In the genomic region with DNA sequence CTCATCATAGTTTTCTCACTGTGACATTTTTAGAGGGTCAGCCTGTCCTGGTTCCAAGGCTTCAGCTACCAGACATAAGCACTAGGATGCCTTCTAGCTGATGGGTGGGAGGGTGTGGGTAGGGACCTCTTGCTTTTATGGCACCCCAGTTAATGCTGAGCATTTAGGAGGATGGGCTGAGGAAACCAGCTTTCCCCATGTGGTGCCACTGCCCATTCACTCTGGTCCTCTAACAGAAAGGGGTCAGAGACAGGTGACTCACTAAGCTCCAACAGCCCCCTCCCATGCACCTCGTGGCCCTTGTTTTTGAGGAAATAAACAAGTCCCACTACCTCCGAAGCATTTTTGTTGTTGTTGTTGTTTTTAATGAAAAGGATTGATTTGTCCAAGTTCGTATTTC, we compare ENCODE assay signal across 10 mouse cellular contexts. TPM values are rescaled to one million over a fixed set of nuclear protein-coding genes. Genes with fewer than 3 reads are reported as not detected.
DNase-seq lines count a peak whose midpoint lies in the region; ATAC-seq lines count a peak whose summit lies in the region.
"Had no signal": no experiment of that assay in that cellular context is flagged by ENCODE, and none has a peak within 500 bp of the region (broad histone marks: within the 10 kb centered on the region; RNA-seq: fewer than 3 reads in every experiment).

No protein-coding gene starts in this region.

- no peaks in the 10 kb centered on the region for H3K9me3 ChIP-seq in embryonic facial prominence, embryonic 10.5 days
- H3K9me3 ChIP-seq in forebrain, embryonic 14.5 days (replicated peaks; ENCODE audit: control insufficient read depth, low read length) = no peaks in the 10 kb centered on the region
- no peaks in the 10 kb centered on the region for H3K9me3 ChIP-seq in limb, embryonic 10.5 days (replicated peaks)
- no peaks in the 10 kb centered on the region for H3K9me3 ChIP-seq in neural tube, embryonic 11.5 days (ENCODE audit: control insufficient read depth, low read length)
- no peaks in the 10 kb centered on the region for H3K9me3 ChIP-seq in intestine, embryonic 16.5 days (ENCODE audit: control insufficient read depth, low read length)

- no peak overlapping the region for H3K4me2 ChIP-seq in forebrain, embryonic 14.5 days (ENCODE audit: low read length)
- peak overlapping the region; percentile 81 for H3K4me2 ChIP-seq in neural tube, embryonic 11.5 days (ENCODE audit: low read depth)
- H3K4me2 ChIP-seq in intestine, embryonic 16.5 days (ENCODE audit: low read depth, low read length) = no peak overlapping the region
- H3K4me2 ChIP-seq: lung, embryonic 14.5 days had no signal

- 15% methylated on average over 3 of the region's 3 CpGs for WGBS in embryonic facial prominence, embryonic 10.5 days
- 7% methylated on average over 3 of the region's 3 CpGs for WGBS in forebrain, embryonic 14.5 days
- 16% methylated on average over 3 of the region's 3 CpGs for WGBS in limb, embryonic 10.5 days
- 1% methylated on average over 3 of the region's 3 CpGs for WGBS in neural tube, embryonic 11.5 days
- WGBS in intestine, embryonic 16.5 days = 49% methylated on average over 3 of the region's 3 CpGs

- peak overlapping the region; percentile 61 for H3K4me3 ChIP-seq in embryonic facial prominence, embryonic 10.5 days
- H3K4me3 ChIP-seq in forebrain, embryonic 14.5 days (ENCODE audit: low read depth, low read length) = peak overlapping the region; percentile 34; the same call in 1 of the 2 replicates
- H3K4me3 ChIP-seq in limb, embryonic 10.5 days = 0 out of 2 replicates have a peak overlapping the region, but pooled peaks have one; percentile 49
- peak overlapping the region; percentile 90 for H3K4me3 ChIP-seq in neural tube, embryonic 11.5 days (ENCODE audit: low read depth, low read length)
- no peak overlapping the region for H3K4me3 ChIP-seq in intestine, embryonic 16.5 days (ENCODE audit: low read length)

- no peak overlapping the region for H3K9ac ChIP-seq in forebrain, embryonic 14.5 days (ENCODE audit: low read length)
- peak overlapping the region; percentile 99 for H3K9ac ChIP-seq in neural tube, embryonic 11.5 days (ENCODE audit: low read length)
- no peak overlapping the region for H3K9ac ChIP-seq in intestine, embryonic 16.5 days (ENCODE audit: low read depth, low read length)
- H3K9ac ChIP-seq: lung, embryonic 14.5 days had no signal

- ATAC-seq in forebrain, embryonic 14.5 days = no peak
- no peak for ATAC-seq in neural tube, embryonic 11.5 days (ENCODE audit: insufficient read depth, low FRiP score, low TSS enrichment)
- ATAC-seq in intestine, embryonic 16.5 days = no peak
- ATAC-seq: intestine, postnatal 0 days had no signal

- peaks cover 36% of the 10 kb centered on the region for H3K4me1 ChIP-seq in embryonic facial prominence, embryonic 10.5 days
- H3K4me1 ChIP-seq in forebrain, embryonic 14.5 days (ENCODE audit: control insufficient read depth, insufficient read depth, low read length) = peaks cover 2% of the 10 kb centered on the region; the same call in 1 of the 2 replicates
- peaks cover 18% of the 10 kb centered on the region for H3K4me1 ChIP-seq in limb, embryonic 10.5 days
- peaks cover 49% of the 10 kb centered on the region for H3K4me1 ChIP-seq in neural tube, embryonic 11.5 days (ENCODE audit: control insufficient read depth, insufficient read depth, low read length)
- H3K4me1 ChIP-seq in intestine, embryonic 16.5 days (ENCODE audit: control insufficient read depth, insufficient read depth, low read length) = peaks cover 6% of the 10 kb centered on the region

- H3K27ac ChIP-seq in embryonic facial prominence, embryonic 10.5 days (replicated peaks) = peak overlapping the region; percentile 83
- H3K27ac ChIP-seq in forebrain, embryonic 14.5 days (ENCODE audit: low read depth, low read length) = no peak overlapping the region
- H3K27ac ChIP-seq in limb, embryonic 10.5 days = no peak overlapping the region
- peak overlapping the region; percentile 99 for H3K27ac ChIP-seq in neural tube, embryonic 11.5 days (ENCODE audit: low read depth, low read length)
- H3K27ac ChIP-seq in intestine, embryonic 16.5 days (ENCODE audit: low read length) = no peak overlapping the region

- peaks cover 58% of the 10 kb centered on the region for H3K36me3 ChIP-seq in embryonic facial prominence, embryonic 10.5 days (replicated peaks)
- peaks cover 24% of the 10 kb centered on the region for H3K36me3 ChIP-seq in forebrain, embryonic 14.5 days (ENCODE audit: control insufficient read depth, insufficient read depth, low read length)
- peaks cover 52% of the 10 kb centered on the region for H3K36me3 ChIP-seq in limb, embryonic 10.5 days
- no peaks in the 10 kb centered on the region for H3K36me3 ChIP-seq in neural tube, embryonic 11.5 days (ENCODE audit: control insufficient read depth, insufficient read depth, low read length)
- peaks cover 6% of the 10 kb centered on the region; the same call in 1 of the 2 replicates for H3K36me3 ChIP-seq in intestine, embryonic 16.5 days (ENCODE audit: control insufficient read depth, insufficient read depth, low read length)

- H3K27me3 ChIP-seq in embryonic facial prominence, embryonic 10.5 days (replicated peaks; ENCODE audit: low read depth, poor library complexity, severe bottlenecking) = peaks cover 81% of the 10 kb centered on the region
- H3K27me3 ChIP-seq in forebrain, embryonic 14.5 days (replicated peaks; ENCODE audit: control insufficient read depth, insufficient read depth, low read length) = peaks cover 44% of the 10 kb centered on the region
- H3K27me3 ChIP-seq in limb, embryonic 10.5 days (ENCODE audit: low read depth, poor library complexity, severe bottlenecking) = peaks cover 76% of the 10 kb centered on the region
- peaks cover 16% of the 10 kb centered on the region for H3K27me3 ChIP-seq in neural tube, embryonic 11.5 days (ENCODE audit: control insufficient read depth, insufficient read depth, low read length)
- H3K27me3 ChIP-seq in intestine, embryonic 16.5 days (replicated peaks; ENCODE audit: control insufficient read depth, insufficient read depth, low read length) = peaks cover 40% of the 10 kb centered on the region

- DNase-seq in embryonic facial prominence, embryonic 10.5 days (ENCODE audit: low spot score) = no peak
- DNase-seq in forebrain, embryonic 14.5 days (ENCODE audit: low spot score) = no peak
- no peak for DNase-seq in limb, embryonic 10.5 days (ENCODE audit: low spot score)
- no peak for DNase-seq in neural tube, embryonic 11.5 days (ENCODE audit: low spot score)
- DNase-seq in layer of hippocampus, postnatal 25 days (ENCODE audit: extremely low spot score in 1 of 2, low spot score in 1 of 2) = no peak
- no peak for DNase-seq in urinary bladder, postnatal 14 days (ENCODE audit: low spot score)
- DNase-seq: heart, postnatal 14 days had no signal

RNA-seq across cellular contexts. Expression of a gene that starts 24.3 kb away (rescaled TPM):
- 12.3 and 19.2 TPM in 2 replicates for polyA plus RNA-seq in embryonic facial prominence, embryonic 10.5 days (2016; fragmentation: Nextera tagmentation; extraction: Ambion mirVana)
- 3.1 and 3.9 TPM in 2 replicates for polyA plus RNA-seq in forebrain, embryonic 14.5 days (2014; fragmentation: Nextera tagmentation; extraction: Ambion mirVana)
- 8.9 and 11.4 TPM in 2 replicates for polyA plus RNA-seq in limb, embryonic 10.5 days (2016; fragmentation: Nextera tagmentation; extraction: Ambion mirVana)
- polyA plus RNA-seq in neural tube, embryonic 11.5 days (2014; fragmentation: Nextera tagmentation; extraction: Ambion mirVana) = 17.5 and 20.2 TPM in 2 replicates
- total RNA-seq in layer of hippocampus, postnatal 25 days (2021) = 1 to 10 TPM; 6.7 to 9.6 TPM
- polyA plus RNA-seq in intestine, embryonic 16.5 days (2015; fragmentation: Nextera tagmentation; extraction: Ambion mirVana) = 24.5 and 24.8 TPM in 2 replicates

RNA-seq across cellular contexts. Expression of a gene that starts 24.8 kb away (rescaled TPM):
- 18.0 and 23.7 TPM in 2 replicates for polyA plus RNA-seq in embryonic facial prominence, embryonic 10.5 days (2016; fragmentation: Nextera tagmentation; extraction: Ambion mirVana)
- 20.7 and 21.0 TPM in 2 replicates for polyA plus RNA-seq in forebrain, embryonic 14.5 days (2014; fragmentation: Nextera tagmentation; extraction: Ambion mirVana)
- polyA plus RNA-seq in limb, embryonic 10.5 days (2016; fragmentation: Nextera tagmentation; extraction: Ambion mirVana) = 20.4 and 25.1 TPM in 2 replicates
- polyA plus RNA-seq in neural tube, embryonic 11.5 days (2014; fragmentation: Nextera tagmentation; extraction: Ambion mirVana) = 21.9 and 23.9 TPM in 2 replicates
- total RNA-seq in layer of hippocampus, postnatal 25 days (2021) = 10 to 100 TPM; 48.0 to 56.8 TPM
- polyA plus RNA-seq in intestine, embryonic 16.5 days (2015; fragmentation: Nextera tagmentation; extraction: Ambion mirVana) = 28.8 and 30.7 TPM in 2 replicates

RNA-seq across cellular contexts. Expression of a gene that starts 42.2 kb away (rescaled TPM):
- polyA plus RNA-seq in embryonic facial prominence, embryonic 10.5 days (2016; fragmentation: Nextera tagmentation; extraction: Ambion mirVana) = 10.1 and 11.2 TPM in 2 replicates
- polyA plus RNA-seq in forebrain, embryonic 14.5 days (2014; fragmentation: Nextera tagmentation; extraction: Ambion mirVana) = 22.6 and 26.1 TPM in 2 replicates
- 8.5 and 9.8 TPM in 2 replicates for polyA plus RNA-seq in limb, embryonic 10.5 days (2016; fragmentation: Nextera tagmentation; extraction: Ambion mirVana)
- polyA plus RNA-seq in neural tube, embryonic 11.5 days (2014; fragmentation: Nextera tagmentation; extraction: Ambion mirVana) = 20.5 and 20.8 TPM in 2 replicates
- total RNA-seq in layer of hippocampus, postnatal 25 days (2021) = 10 to 100 TPM; 74.1 to 76.7 TPM
- polyA plus RNA-seq in intestine, embryonic 16.5 days (2015; fragmentation: Nextera tagmentation; extraction: Ambion mirVana) = 43.0 and 57.6 TPM in 2 replicates

RNA-seq across cellular contexts. Expression of a gene that starts 44.4 kb away (rescaled TPM):
- polyA plus RNA-seq in embryonic facial prominence, embryonic 10.5 days (2016; fragmentation: Nextera tagmentation; extraction: Ambion mirVana) = 102 and 111 TPM in 2 replicates
- 36.4 and 43.6 TPM in 2 replicates for polyA plus RNA-seq in forebrain, embryonic 14.5 days (2014; fragmentation: Nextera tagmentation; extraction: Ambion mirVana)
- 101 and 105 TPM in 2 replicates for polyA plus RNA-seq in limb, embryonic 10.5 days (2016; fragmentation: Nextera tagmentation; extraction: Ambion mirVana)
- 74.6 and 78.9 TPM in 2 replicates for polyA plus RNA-seq in neural tube, embryonic 11.5 days (2014; fragmentation: Nextera tagmentation; extraction: Ambion mirVana)
- 100 to 1,000 TPM in 1 of 2 experiments, 10 to 100 TPM in 1; 78.2 to 115 TPM for total RNA-seq in layer of hippocampus, postnatal 25 days (2021)
- 30.5 and 37.1 TPM in 2 replicates for polyA plus RNA-seq in intestine, embryonic 16.5 days (2015; fragmentation: Nextera tagmentation; extraction: Ambion mirVana)

RNA-seq across cellular contexts. Expression of a gene that starts 56.4 kb away (rescaled TPM):
- 60.7 and 65.1 TPM in 2 replicates for polyA plus RNA-seq in embryonic facial prominence, embryonic 10.5 days (2016; fragmentation: Nextera tagmentation; extraction: Ambion mirVana)
- polyA plus RNA-seq in forebrain, embryonic 14.5 days (2014; fragmentation: Nextera tagmentation; extraction: Ambion mirVana) = 26.8 and 31.1 TPM in 2 replicates
- 65.7 and 73.8 TPM in 2 replicates for polyA plus RNA-seq in limb, embryonic 10.5 days (2016; fragmentation: Nextera tagmentation; extraction: Ambion mirVana)
- 31.4 and 33.9 TPM in 2 replicates for polyA plus RNA-seq in neural tube, embryonic 11.5 days (2014; fragmentation: Nextera tagmentation; extraction: Ambion mirVana)
- 10 to 100 TPM; 46.3 to 46.8 TPM for total RNA-seq in layer of hippocampus, postnatal 25 days (2021)
- polyA plus RNA-seq in intestine, embryonic 16.5 days (2015; fragmentation: Nextera tagmentation; extraction: Ambion mirVana) = 37.5 and 38.0 TPM in 2 replicates

Comparison
In these comparisons a context has a peak if more than half of its experiments do, and no peak if none do; other contexts are left out.
1. H3K27ac ChIP-seq: peak in embryonic facial prominence, embryonic 10.5 days (single experiment) and neural tube, embryonic 11.5 days (single experiment); none in forebrain, embryonic 14.5 days (single experiment), limb, embryonic 10.5 days (single experiment) and intestine, embryonic 16.5 days (single experiment).